Comparison of ENCODE assay signal across 9 mouse cellular contexts in the genomic region with DNA sequence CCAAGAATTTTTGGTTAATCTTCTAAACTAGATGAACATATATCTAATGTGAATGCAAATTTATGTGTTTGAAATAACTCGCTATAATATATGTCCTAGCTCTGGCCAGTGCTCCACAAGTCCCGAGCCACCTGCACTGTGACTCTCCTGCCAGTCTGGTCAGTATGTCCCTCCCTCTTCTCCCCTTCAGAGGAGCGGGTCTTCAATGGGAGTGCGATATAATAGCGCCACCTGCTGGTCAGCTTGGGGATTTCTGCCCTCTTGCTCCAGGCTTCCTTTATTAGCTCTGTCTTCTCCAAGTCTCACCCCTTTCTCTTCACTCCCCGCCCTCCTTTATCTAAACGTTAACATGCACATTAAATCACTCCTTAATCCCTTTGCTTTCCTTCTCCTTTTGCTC. TPM values are rescaled to one million over a fixed set of nuclear protein-coding genes. Genes with fewer than 3 reads are reported as not detected.
DNase-seq lines count a peak whose midpoint lies in the region; ATAC-seq and TF ChIP-seq lines count a peak whose summit lies in the region.
"Had no signal": no experiment of that assay in that cellular context is flagged by ENCODE, and none has a peak within 500 bp of the region (broad histone marks: within the 10 kb centered on the region; RNA-seq: fewer than 3 reads in every experiment).

No protein-coding gene starts in this region.

- TF ChIP-seq CTCF in C2C12 (IDR thresholded peaks at IDR 0.05; ENCODE audit: control insufficient read depth, insufficient read depth, insufficient read length), result peak; percentile 52
- peak; percentile 78 for TF ChIP-seq CTCF in embryonic fibroblast, embryonic 13.5 days (IDR thresholded peaks at IDR 0.05; ENCODE audit: borderline replicate concordance, insufficient read depth, low read length)
- peak; percentile 97 for TF ChIP-seq CTCF in stomach, postnatal 0 days (IDR thresholded peaks at IDR 0.05; ENCODE audit: low read depth)

- no peak overlapping the region for H3K27ac ChIP-seq in embryonic fibroblast, embryonic 13.5 days (ENCODE audit: insufficient read depth, low read length)
- H3K27ac ChIP-seq in heart, embryonic 11.5 days (ENCODE audit: low read depth, low read length), result no peak overlapping the region
- H3K27ac ChIP-seq in liver, embryonic 13.5 days, result no peak overlapping the region
- H3K27ac ChIP-seq in neural tube, embryonic 12.5 days, result no peak overlapping the region
- no peak overlapping the region for H3K27ac ChIP-seq in stomach, postnatal 0 days (replicated peaks)
- H3K27ac ChIP-seq: embryonic facial prominence, embryonic 13.5 days had no signal

- H3K4me3 ChIP-seq in C2C12 (ENCODE audit: insufficient read depth, poor library complexity, severe bottlenecking), result no peak overlapping the region
- H3K4me3 ChIP-seq in embryonic fibroblast, embryonic 13.5 days (ENCODE audit: insufficient read depth, low read length), result no peak overlapping the region
- no peak overlapping the region for H3K4me3 ChIP-seq in heart, embryonic 11.5 days (ENCODE audit: low read depth, low read length)
- no peak overlapping the region for H3K4me3 ChIP-seq in liver, embryonic 13.5 days (replicated peaks)
- H3K4me3 ChIP-seq in neural tube, embryonic 12.5 days, result no peak overlapping the region
- H3K4me3 ChIP-seq in stomach, postnatal 0 days (ENCODE audit: low read depth, low read length), result no peak overlapping the region
- H3K4me3 ChIP-seq: embryonic facial prominence, embryonic 13.5 days had no signal

- 0 out of 2 replicates have a peak, but pooled peaks have one; percentile 36 for ATAC-seq in heart, embryonic 11.5 days (replicated peaks; ENCODE audit: insufficient number of reproducible peaks, low FRiP score, low TSS enrichment)
- ATAC-seq in liver, embryonic 13.5 days (ENCODE audit: low read depth), result peak; percentile 21; the same call in 1 of the 2 replicates
- peak; percentile 77; the same call in 1 of the 2 replicates for ATAC-seq in neural tube, embryonic 12.5 days (ENCODE audit: low FRiP score, low read depth)
- 0 out of 2 replicates have a peak, but pooled peaks have one; percentile 60 for ATAC-seq in stomach, postnatal 0 days (ENCODE audit: low FRiP score, low TSS enrichment)

- no peaks in the 10 kb centered on the region for H3K27me3 ChIP-seq in C2C12 (ENCODE audit: control insufficient read depth, insufficient read depth, insufficient read length)
- H3K27me3 ChIP-seq in heart, embryonic 11.5 days (ENCODE audit: control insufficient read depth, insufficient read depth, low read length), result no peaks in the 10 kb centered on the region
- H3K27me3 ChIP-seq in liver, embryonic 13.5 days, result no peaks in the 10 kb centered on the region
- H3K27me3 ChIP-seq in neural tube, embryonic 12.5 days (replicated peaks), result no peaks in the 10 kb centered on the region
- H3K27me3 ChIP-seq in stomach, postnatal 0 days (ENCODE audit: control insufficient read depth, insufficient read depth, low read length), result no peaks in the 10 kb centered on the region
- H3K27me3 ChIP-seq: embryonic facial prominence, embryonic 13.5 days had no signal

- DNase-seq in adrenal gland, postnatal 4 days (ENCODE audit: low spot score in 2 of 2), result peak; percentile 50 to 67
- DNase-seq in kidney, postnatal 10 days, result peak; percentile 90
- DNase-seq in liver, embryonic 13.5 days, result peak; percentile 55
- DNase-seq in stomach, postnatal 0 days (ENCODE audit: low spot score), result peak; percentile 78

- no peaks in the 10 kb centered on the region for H3K4me1 ChIP-seq in embryonic fibroblast, embryonic 13.5 days (ENCODE audit: control insufficient read depth, insufficient read depth, low read length)
- H3K4me1 ChIP-seq in heart, embryonic 11.5 days (ENCODE audit: control insufficient read depth, insufficient read depth, low read length), result peaks cover 18% of the 10 kb centered on the region
- H3K4me1 ChIP-seq in liver, embryonic 13.5 days (replicated peaks), result peaks cover 21% of the 10 kb centered on the region
- no peaks in the 10 kb centered on the region for H3K4me1 ChIP-seq in neural tube, embryonic 12.5 days
- no peaks in the 10 kb centered on the region for H3K4me1 ChIP-seq in stomach, postnatal 0 days (replicated peaks; ENCODE audit: control insufficient read depth, insufficient read depth)

- no peak for TF ChIP-seq POLR2A in embryonic fibroblast, embryonic 13.5 days (IDR thresholded peaks at IDR 0.05; ENCODE audit: low read depth, low read length)

- no peaks in the 10 kb centered on the region for H3K36me3 ChIP-seq in C2C12 (ENCODE audit: control insufficient read depth, insufficient read depth)
- H3K36me3 ChIP-seq in heart, embryonic 11.5 days (ENCODE audit: control insufficient read depth, insufficient read depth, low read length), result no peaks in the 10 kb centered on the region
- H3K36me3 ChIP-seq in liver, embryonic 13.5 days, result no peaks in the 10 kb centered on the region
- H3K36me3 ChIP-seq in neural tube, embryonic 12.5 days, result no peaks in the 10 kb centered on the region
- no peaks in the 10 kb centered on the region for H3K36me3 ChIP-seq in stomach, postnatal 0 days (ENCODE audit: control insufficient read depth, insufficient read depth, low read length)
- H3K36me3 ChIP-seq: embryonic facial prominence, embryonic 13.5 days had no signal

- TF ChIP-seq EP300 in stomach, postnatal 0 days (optimal IDR thresholded peaks at IDR 0.05), result no peak

- H3K79me2 ChIP-seq in C2C12 (ENCODE audit: control insufficient read depth, insufficient read depth), result no peaks in the 10 kb centered on the region

- H3K9ac ChIP-seq in heart, embryonic 11.5 days (ENCODE audit: low read depth, low read length), result no peak overlapping the region
- no peak overlapping the region for H3K9ac ChIP-seq in liver, embryonic 13.5 days
- no peak overlapping the region for H3K9ac ChIP-seq in neural tube, embryonic 12.5 days
- H3K9ac ChIP-seq in stomach, postnatal 0 days (ENCODE audit: low read length), result no peak overlapping the region
- H3K9ac ChIP-seq: embryonic facial prominence, embryonic 13.5 days had no signal

- H3K4me2 ChIP-seq in heart, embryonic 11.5 days, result no peak overlapping the region
- no peak overlapping the region for H3K4me2 ChIP-seq in liver, embryonic 13.5 days
- H3K4me2 ChIP-seq in neural tube, embryonic 12.5 days (replicated peaks), result no peak overlapping the region
- no peak overlapping the region for H3K4me2 ChIP-seq in stomach, postnatal 0 days (replicated peaks; ENCODE audit: low read depth)
- H3K4me2 ChIP-seq: embryonic facial prominence, embryonic 13.5 days had no signal

- no peak overlapping the region for H3ac ChIP-seq in C2C12 (ENCODE audit: control insufficient read depth, insufficient read length, low read depth)

- no peaks in the 10 kb centered on the region for H3K9me3 ChIP-seq in heart, embryonic 11.5 days (replicated peaks; ENCODE audit: control insufficient read depth, low read length)
- no peaks in the 10 kb centered on the region for H3K9me3 ChIP-seq in liver, embryonic 13.5 days (replicated peaks)
- no peaks in the 10 kb centered on the region for H3K9me3 ChIP-seq in neural tube, embryonic 12.5 days
- H3K9me3 ChIP-seq in stomach, postnatal 0 days (ENCODE audit: control insufficient read depth, low read length), result no peaks in the 10 kb centered on the region
- H3K9me3 ChIP-seq: embryonic facial prominence, embryonic 13.5 days had no signal

- WGBS in heart, embryonic 11.5 days (ENCODE audit: insufficient replicate concordance), result 2% methylated on average over 7 of the region's 7 CpGs
- WGBS in liver, embryonic 13.5 days (ENCODE audit: insufficient replicate concordance), result under 1% methylated on average over 7 of the region's 7 CpGs
- 3% methylated on average over 7 of the region's 7 CpGs for WGBS in neural tube, embryonic 12.5 days
- under 1% methylated on average over 7 of the region's 7 CpGs for WGBS in stomach, postnatal 0 days

- H3K79me3 ChIP-seq in C2C12 (ENCODE audit: low read depth), result no peaks in the 10 kb centered on the region

TF ChIP-seq in C2C12, 6 proteins besides CTCF, POLR2A, EP300 and RAD21:
- TF ChIP-seq MYOG (IDR thresholded peaks at IDR 0.05; ENCODE audit: control insufficient read depth, extremely low read depth, insufficient read length), result no peak
- no peak for TF ChIP-seq MAX (IDR thresholded peaks at IDR 0.05)
- TF ChIP-seq MYOD1 (IDR thresholded peaks at IDR 0.05; ENCODE audit: control insufficient read depth, insufficient read length, low read depth), result no peak
- no peak for TF ChIP-seq FOSL1 (IDR thresholded peaks at IDR 0.05; ENCODE audit: insufficient read depth, low read length, poor library complexity, severe bottlenecking)
- TF ChIP-seq CEBPB (IDR thresholded peaks at IDR 0.05; ENCODE audit: low read depth), result no peak
- no peak for TF ChIP-seq USF1 (IDR thresholded peaks at IDR 0.05; ENCODE audit: low read depth)
TF ChIP-seq in C2C12: peak in this region for 0.

RNA-seq across cellular contexts. Expression of a gene that starts 51.6 kb away (rescaled TPM):
- 28.5 TPM for polyA plus RNA-seq in C2C12 (2012; fragmentation: generic; extraction: Trizol)
- total RNA-seq in adrenal gland, postnatal 4 days (2021), result 100 to 1,000 TPM; 133 to 137 TPM
- polyA plus RNA-seq in embryonic fibroblast, embryonic 13.5 days (2011; ENCODE audit: insufficient read length, low read depth, missing spikeins), result 106 and 131 TPM in 2 replicates
- polyA plus RNA-seq in heart, embryonic 11.5 days (2014; fragmentation: Nextera tagmentation; extraction: Ambion mirVana), result 203 and 213 TPM in 2 replicates
- polyA plus RNA-seq in liver, embryonic 13.5 days (2015; fragmentation: Nextera tagmentation; extraction: Ambion mirVana), result 74.7 and 93.0 TPM in 2 replicates
- polyA plus RNA-seq in neural tube, embryonic 12.5 days (2016; fragmentation: Nextera tagmentation; extraction: Ambion mirVana), result 133 and 136 TPM in 2 replicates
- polyA plus RNA-seq in stomach, postnatal 0 days (2015; fragmentation: Nextera tagmentation; extraction: Ambion mirVana), result 40.9 and 52.7 TPM in 2 replicates

Comparison
In these comparisons a context has a peak if more than half of its experiments do, and no peak if none do; other contexts are left out.
1. ATAC-seq: peak in every context shown above with its lines; median percentile 77 in neural tube, embryonic 12.5 days; 60 in stomach, postnatal 0 days; 36 in heart, embryonic 11.5 days; 21 in liver, embryonic 13.5 days.